Mouse (Mus musculus) testis, adult 2 months (tissue): ENCODE data around the gene Me3.

Source experiments
- CTCF ChIP-seq: fragments of 200-500 bp; IDR thresholded peaks from 2 replicates; pipeline ENCODE4 v1.5.1; 2012; ENCODE audit warnings: low read depth, mild to moderate bottlenecking, inconsistent platforms, low read length, moderate library complexity; ENCODE audit not compliant: control insufficient read depth, insufficient read depth, insufficient replicate concordance
- POLR2A ChIP-seq: fragments of 200-500 bp; IDR thresholded peaks from 2 replicates; pipeline ENCODE4 v1.6.1; 2012; ENCODE audit warnings: low read depth, mild to moderate bottlenecking, inconsistent platforms, low read length, moderate library complexity; ENCODE audit not compliant: control insufficient read depth

DNA sequence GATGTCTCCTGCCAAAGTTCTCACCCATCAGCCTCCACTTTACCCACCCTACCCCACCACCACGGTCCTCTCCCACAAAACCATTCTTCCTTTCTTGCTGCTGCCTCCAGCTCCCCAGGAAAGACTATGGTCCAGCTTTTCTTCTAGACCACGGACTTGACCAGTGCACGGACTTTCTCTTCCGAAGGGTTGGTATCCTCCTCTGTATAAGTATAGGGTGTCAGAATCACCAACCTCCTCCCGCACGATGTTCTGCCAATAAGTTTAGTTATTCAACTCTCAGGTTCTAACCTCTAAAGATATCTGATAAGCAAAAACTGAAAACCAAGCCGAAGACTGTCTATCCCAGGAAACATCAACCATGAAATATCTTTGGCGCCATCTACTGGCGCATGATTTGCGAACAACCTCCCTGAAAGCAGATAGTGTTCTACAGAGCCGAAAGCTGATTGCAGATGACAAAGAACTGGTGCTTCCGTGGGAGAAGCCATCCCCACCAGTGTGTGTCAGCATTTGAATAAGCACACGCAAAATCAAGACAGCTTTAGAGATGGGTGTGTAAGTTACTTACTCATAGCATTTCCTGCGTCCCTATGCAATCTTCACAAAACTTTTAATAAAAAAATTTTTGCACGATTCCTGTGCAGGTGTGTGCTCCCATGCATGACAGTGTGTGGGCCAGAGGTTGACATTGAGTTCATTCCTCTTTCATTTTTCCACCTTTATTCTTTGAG lies 209.6 kb downstream of the Me3 start:
- TF ChIP-seq CTCF (peak; percentile 14; the same call in 1 of the 2 replicates), POLR2A (no peak)
